Mouse (Mus musculus) kidney, adult 2 months (tissue): ENCODE results near the gene Rad51b. TPM values are rescaled to one million over a fixed set of nuclear protein-coding genes. Genes with fewer than 3 reads are reported as not detected.

Experiments used
- DNase-seq: peaks from one replicate; pipeline ENCODE4 v3.0.0; 2021
- H3K27ac ChIP-seq: fragments of 200-500 bp; 2 replicates; pipeline ENCODE4 v1.5.1; 2012; ENCODE audit warnings: low read depth, low read length, control low read depth, inconsistent platforms; ENCODE audit not compliant: insufficient read depth
- H3K27me3 ChIP-seq: fragments of 200-500 bp; replicated peaks from 2 replicates; pipeline ENCODE4 v1.6.1; 2012; ENCODE audit warnings: mild to moderate bottlenecking, moderate library complexity, low read length, inconsistent platforms; ENCODE audit not compliant: control insufficient read depth, insufficient read depth
- H3K36me3 ChIP-seq: fragments of 200-500 bp; 2 replicates; pipeline ENCODE4 v1.6.1; 2012; ENCODE audit warnings: mild to moderate bottlenecking, moderate library complexity, low read length, inconsistent platforms; ENCODE audit not compliant: control insufficient read depth, insufficient read depth
- H3K4me1 ChIP-seq: fragments of 200-500 bp; 2 replicates; pipeline ENCODE4 v1.6.1; 2011; ENCODE audit warnings: low read length; ENCODE audit not compliant: control insufficient read depth, insufficient read depth
- H3K4me3 ChIP-seq: fragments of 200-500 bp; 2 replicates; pipeline ENCODE4 v1.5.1; 2011; ENCODE audit warnings: mild to moderate bottlenecking, low read depth, low read length, control low read depth; ENCODE audit not compliant: insufficient read depth
- CTCF ChIP-seq: fragments of 200-500 bp; conservative IDR thresholded peaks from 2 replicates; pipeline ENCODE4 v1.5.1; 2011; ENCODE audit warnings: low read depth, mild to moderate bottlenecking, control low read depth, low read length, moderate library complexity, mixed read lengths; ENCODE audit not compliant: insufficient read depth, insufficient read length
- POLR2A ChIP-seq: fragments of 200-500 bp; IDR thresholded peaks from one replicate; pipeline ENCODE4 v1.6.1; 2011; ENCODE audit warnings: low read depth, low read length, control low read depth
- WGBS: fragments of 180-500 bp; shearing (Covaris S2); methylation state at CpG from one replicate; pipeline ENCODE4 v1.1.7; 2018; 5-methylcytosine and 5-hydroxymethylcytosine counted together
- polyA plus RNA-seq: library from polyadenylated mRNA; depleted of rRNA; stranded (reverse); fragments of >200 nt; gene quantifications from 2 replicates; pipeline ENCODE4 v1.2.3, GENCODE M21; 2012

Gene Rad51b
- polyA plus RNA-seq, 1 experiment = 0.14 TPM

- Histone ChIP-seq H3K27me3 (no peaks in the 10 kb centered on the region), H3K36me3 (no peaks in the 10 kb centered on the region), H3K4me3 (no peak overlapping the region), H3K4me1 (0 out of 2 replicates have a peak, but pooled peaks cover 3% of the 10 kb centered on the region), H3K27ac (no peak overlapping the region)
- TF ChIP-seq CTCF = no peak
- TF ChIP-seq POLR2A = no peak
- WGBS = 90% methylated on average over 9 of the region's 9 CpGs
- no peak for DNase-seq
Measured at GRCm38 (mm10) chr12:79686594-79687325, 389.7 kb downstream of the Rad51b start.

GRCm38 (mm10) chr12:79687683-79688386, 390.8 kb downstream of the Rad51b start:
- peak; percentile 12 for DNase-seq
- no peak overlapping the region for H3K27ac ChIP-seq
- H3K27me3 ChIP-seq = no peaks in the 10 kb centered on the region
- no peak for TF ChIP-seq POLR2A
- TF ChIP-seq CTCF = no peak
- H3K36me3 ChIP-seq = no peaks in the 10 kb centered on the region
- H3K4me1 ChIP-seq = 0 out of 2 replicates have a peak, but pooled peaks cover 3% of the 10 kb centered on the region
- no peak overlapping the region for H3K4me3 ChIP-seq
- 68% methylated on average over 7 of the region's 7 CpGs for WGBS

- H3K4me3 ChIP-seq = no peak overlapping the region
- DNase-seq = peak; percentile 85
- no peak for TF ChIP-seq POLR2A
- TF ChIP-seq CTCF = no peak
- 48% methylated on average over 8 of the region's 8 CpGs for WGBS
- no peaks in the 10 kb centered on the region for H3K27me3 ChIP-seq
- no peak overlapping the region for H3K27ac ChIP-seq
- 0 out of 2 replicates have a peak, but pooled peaks cover 3% of the 10 kb centered on the region for H3K4me1 ChIP-seq
- no peaks in the 10 kb centered on the region for H3K36me3 ChIP-seq
Measured at GRCm38 (mm10) chr12:79689299-79689698, 392.2 kb downstream of the Rad51b start.

- Histone ChIP-seq H3K27me3 (no peaks in the 10 kb centered on the region), H3K4me3 (no peak overlapping the region), H3K36me3 (no peaks in the 10 kb centered on the region), H3K27ac (no peak overlapping the region), H3K4me1 (0 out of 2 replicates have a peak, but pooled peaks cover 3% of the 10 kb centered on the region)
- whole genome bisulfite sequencing = 88% methylated on average over 14 of the region's 14 CpGs
- no peak for DNase-seq
- no peak for TF ChIP-seq CTCF
- no peak for TF ChIP-seq POLR2A
Measured at GRCm38 (mm10) chr12:79691929-79692862, 395.1 kb downstream of the Rad51b start.

GRCm38 (mm10) chr12:79695832-79696434, 398.9 kb downstream of the Rad51b start:
- H3K4me3 ChIP-seq = no peak overlapping the region
- H3K36me3 ChIP-seq = no peaks in the 10 kb centered on the region
- H3K27me3 ChIP-seq = no peaks in the 10 kb centered on the region
- WGBS = 76% methylated on average over 3 of the region's 3 CpGs
- TF ChIP-seq CTCF (no peak), POLR2A (no peak)
- no peak overlapping the region for H3K27ac ChIP-seq
- DNase-seq = no peak
- H3K4me1 ChIP-seq = no peaks in the 10 kb centered on the region

GRCm38 (mm10) chr12:79703555-79703954, 406.5 kb downstream of the Rad51b start:
- H3K27me3 ChIP-seq = no peaks in the 10 kb centered on the region

More at GRCm38 (mm10) chr12:79703555-79703954, 406.5 kb downstream of the Rad51b start:
- WGBS = 74% methylated on average over 8 of the region's 8 CpGs
- no peak for DNase-seq
- Histone ChIP-seq H3K4me3 (no peak overlapping the region), H3K4me1 (no peaks in the 10 kb centered on the region), H3K27ac (no peak overlapping the region), H3K36me3 (no peaks in the 10 kb centered on the region)
- no peak for TF ChIP-seq POLR2A
- no peak for TF ChIP-seq CTCF
